Mouse (Mus musculus) hindbrain, postnatal 0 days (tissue): ENCODE data around the gene Zglp1. TPM values are rescaled to one million over a fixed set of nuclear protein-coding genes. Genes with fewer than 3 reads are reported as not detected.
A peak's percentile ranks its signal among the peaks of the same experiment; 100 is the strongest.

ENCODE experiments used
- ATAC-seq: fragments of 200-750 bp; cut with Nextera tagmentation; 2 replicates; pipeline ENCODE4 v1.8.0; 2017; ENCODE audit warnings: mild to moderate bottlenecking, moderate TSS enrichment, moderate library complexity
- DNase-seq: peaks from one replicate; pipeline ENCODE4 v3.0.0-alpha.2; 2015; ENCODE audit warnings: low spot score
- H3K27ac ChIP-seq: fragments of 300-500 bp; sonication (generic); 2 replicates; pipeline ENCODE4 v1.5.1; 2014; ENCODE audit warnings: mild to moderate bottlenecking
- H3K27me3 ChIP-seq: fragments of 300-500 bp; sonication (generic); 2 replicates; pipeline ENCODE4 v1.6.1; 2014; ENCODE audit warnings: low read length, mixed read lengths; ENCODE audit not compliant: insufficient read depth
- H3K36me3 ChIP-seq: fragments of 300-500 bp; sonication (generic); 2 replicates; pipeline ENCODE4 v1.6.1; 2014; ENCODE audit warnings: low read length, mixed read lengths; ENCODE audit not compliant: insufficient read depth
- H3K4me1 ChIP-seq: fragments of 300-500 bp; sonication (generic); 2 replicates; pipeline ENCODE4 v1.6.1; 2014; ENCODE audit warnings: antibody characterized with exemption, low read length, mixed read lengths; ENCODE audit not compliant: insufficient read depth
- H3K4me2 ChIP-seq: fragments of 300-500 bp; sonication (generic); 2 replicates; pipeline ENCODE4 v1.6.1; 2014; ENCODE audit warnings: low read depth, mild to moderate bottlenecking, low read length, moderate library complexity, mixed read lengths
- H3K4me3 ChIP-seq: fragments of 300-500 bp; sonication (generic); 2 replicates; pipeline ENCODE4 v1.5.1; 2014; ENCODE audit warnings: low read length
- H3K9ac ChIP-seq: fragments of 300-500 bp; sonication (generic); replicated peaks from 2 replicates; pipeline ENCODE4 v1.6.1; 2014; ENCODE audit warnings: mild to moderate bottlenecking, low read length, moderate library complexity, mixed read lengths
- H3K9me3 ChIP-seq: fragments of 300-500 bp; sonication (generic); 2 replicates; pipeline ENCODE4 v1.6.1; 2016; ENCODE audit warnings: low read length, mixed read lengths
- CTCF ChIP-seq: IDR thresholded peaks from 2 replicates; pipeline ENCODE4 v1.5.1; 2016; ENCODE audit warnings: antibody characterized with exemption, control low read depth, low read depth
- WGBS: fragments of 180-500 bp; shearing (Covaris S2); extraction: QIAGEN DNeasy Blood & Tissue Kit; methylation state at CpG from one replicate; pipeline ENCODE4 v1.1.7; 2014; 5-methylcytosine and 5-hydroxymethylcytosine counted together
- polyA plus RNA-seq: library from polyadenylated mRNA; unstranded; fragments of >200 nt; fragmentation: Nextera tagmentation; extraction: Ambion mirVana; gene quantifications from 2 replicates; pipeline ENCODE4 v1.2.1, GENCODE M21; 2015
- total RNA-seq: library from RNA; depleted of rRNA; stranded (reverse); fragments of >200 nt; gene quantifications from 2 replicates; pipeline ENCODE4 v1.2.3, GENCODE M21; 2014; rRNA removed

Zglp1 gene
- total RNA-seq (1.1 and 2.2 TPM in 2 replicates), polyA plus RNA-seq (0.16 TPM in 1 of 2 replicates, not detected in the other)

DNA sequence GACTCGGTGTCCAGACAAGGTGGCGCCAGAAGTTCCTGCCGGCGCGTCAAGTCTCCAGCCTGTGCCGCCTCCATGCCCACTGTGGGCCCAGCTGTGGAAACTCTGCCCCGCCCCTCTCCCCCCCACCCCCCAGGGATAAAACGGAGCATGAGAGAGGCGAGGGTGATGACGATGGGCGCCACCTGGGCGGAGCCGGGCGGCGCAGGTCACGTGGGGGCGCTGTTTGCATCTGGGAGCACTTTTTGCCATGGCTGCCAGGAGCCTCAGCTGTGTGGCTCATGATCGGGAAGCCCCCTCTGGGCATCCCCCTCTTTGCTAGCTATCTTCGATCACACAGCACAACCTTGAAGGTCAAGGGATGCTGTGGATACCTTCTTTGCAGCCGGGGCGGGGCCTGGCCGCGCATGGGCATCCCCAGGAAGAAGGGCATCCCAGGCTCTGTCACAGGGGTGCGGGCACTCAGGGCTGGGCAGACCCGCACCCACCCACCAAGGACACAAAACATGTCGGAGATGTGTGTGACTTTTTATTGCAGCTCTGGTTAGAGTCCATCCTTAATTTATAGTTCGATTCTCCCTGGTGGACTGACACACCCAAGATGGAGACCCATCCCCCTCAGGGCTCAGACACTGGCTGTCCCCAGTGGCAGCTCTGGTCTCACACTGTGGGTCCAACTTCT lies at the start of gene Zglp1:
Gene Zglp1, minus strand, starts transcription at position 88 of the 679 bp plus-strand sequence.
- DNase-seq (no peak), ATAC-seq (peak; percentile 28; the same call in 1 of the 2 replicates)
- WGBS: 92% methylated on average over 26 of the region's 27 CpGs
- 0 out of 2 replicates have a peak, but pooled peaks cover 4% of the 10 kb centered on the region for H3K4me1 ChIP-seq
- no peak within 1 kb of the TSS for H3K9ac ChIP-seq
- H3K27ac ChIP-seq: no peak within 1 kb of the TSS
- H3K4me2 ChIP-seq: no peak within 1 kb of the TSS
- H3K27me3 ChIP-seq: no peaks in the 10 kb centered on the region
- TF ChIP-seq CTCF: no peak
- no peak within 1 kb of the TSS for H3K4me3 ChIP-seq
- H3K9me3 ChIP-seq: no peaks in the 10 kb centered on the region
- H3K36me3 ChIP-seq: peaks cover 13% of the 10 kb centered on the region

DNA sequence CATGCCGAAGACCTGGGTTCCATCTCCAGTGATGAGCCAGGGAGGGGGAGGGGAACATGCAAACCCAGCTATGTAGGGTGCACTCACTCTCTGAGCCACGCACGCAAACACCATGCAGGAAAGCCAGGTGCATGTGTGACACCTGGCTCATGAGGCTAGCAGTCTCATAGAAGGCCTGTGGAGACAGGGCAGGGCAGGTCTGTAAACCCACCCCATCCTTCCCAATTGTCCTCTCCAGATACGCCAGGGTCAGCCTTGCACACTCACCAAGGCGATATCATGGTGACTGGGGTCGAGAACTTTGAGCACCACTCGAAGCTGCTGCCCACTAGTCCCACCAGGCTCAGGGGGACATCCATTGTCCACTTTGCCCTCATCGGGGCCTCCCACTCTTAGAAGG lies 48.2 kb upstream of the Zglp1 start:
- 90% methylated on average over 8 of the region's 8 CpGs for WGBS
- H3K4me1 ChIP-seq: no peaks in the 10 kb centered on the region
- H3K4me3 ChIP-seq: no peak overlapping the region
- H3K9ac ChIP-seq: no peak overlapping the region
- H3K27me3 ChIP-seq: no peaks in the 10 kb centered on the region
- ATAC-seq (no peak), DNase-seq (no peak)
- H3K9me3 ChIP-seq: no peaks in the 10 kb centered on the region
- TF ChIP-seq CTCF: no peak
- no peak overlapping the region for H3K27ac ChIP-seq
- H3K4me2 ChIP-seq: no peak overlapping the region
- no peaks in the 10 kb centered on the region for H3K36me3 ChIP-seq

DNA sequence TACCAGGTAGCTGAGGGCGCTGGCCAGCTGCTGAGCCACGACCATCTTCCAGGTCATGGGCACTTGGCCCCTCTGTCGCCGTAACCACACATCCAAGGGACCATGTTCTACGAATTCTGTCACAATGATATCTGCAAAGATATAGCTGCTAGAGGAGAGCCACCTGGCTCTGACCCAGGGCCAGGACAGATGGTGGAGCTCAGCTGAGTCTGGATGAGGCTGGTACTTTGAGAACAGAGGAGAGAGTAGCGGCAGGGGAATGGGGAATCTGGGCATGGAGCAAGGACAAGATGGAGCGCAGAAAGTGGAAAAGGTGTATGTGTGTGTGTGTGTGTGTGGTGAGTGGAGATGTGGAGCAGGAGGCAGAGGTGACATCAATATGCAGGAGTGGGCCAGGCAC lies 47.3 kb upstream of the Zglp1 start:
- Histone ChIP-seq H3K27me3 (no peaks in the 10 kb centered on the region), H3K9me3 (no peaks in the 10 kb centered on the region), H3K27ac (no peak overlapping the region), H3K36me3 (no peaks in the 10 kb centered on the region), H3K4me1 (no peaks in the 10 kb centered on the region), H3K4me3 (no peak overlapping the region), H3K9ac (no peak overlapping the region), H3K4me2 (no peak overlapping the region)
- no peak for TF ChIP-seq CTCF
- no peak for DNase-seq
- no peak for ATAC-seq
- 85% methylated on average over 7 of the region's 7 CpGs for WGBS

DNA sequence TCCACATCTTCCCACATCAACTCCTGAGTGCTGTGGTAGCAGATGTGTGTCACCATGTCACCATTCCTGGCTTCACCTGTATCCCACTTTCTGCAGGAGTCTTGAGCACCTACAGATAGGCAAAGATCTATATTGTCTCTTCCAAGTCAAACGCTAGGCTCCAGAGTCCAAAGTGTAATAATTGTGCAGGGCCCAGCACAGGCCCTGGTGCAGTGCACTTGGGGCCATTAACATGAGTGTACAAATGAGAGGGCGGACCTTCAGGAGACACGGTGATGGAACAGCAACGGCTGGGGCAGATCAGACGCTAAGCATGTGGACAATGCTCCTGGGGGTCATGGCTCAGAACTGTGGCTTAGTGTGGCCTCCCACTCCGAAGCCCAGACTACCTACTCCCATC lies 46.9 kb upstream of the Zglp1 start:
- no peak for ATAC-seq
- WGBS: 90% methylated on average over 6 of the region's 6 CpGs
- no peak for TF ChIP-seq CTCF
- H3K36me3 ChIP-seq: 0 out of 2 replicates have a peak, but pooled peaks cover 4% of the 10 kb centered on the region
- no peak overlapping the region for H3K9ac ChIP-seq
- no peak overlapping the region for H3K27ac ChIP-seq
- no peak for DNase-seq
- no peak overlapping the region for H3K4me2 ChIP-seq
- H3K4me3 ChIP-seq: no peak overlapping the region
- no peaks in the 10 kb centered on the region for H3K4me1 ChIP-seq
- H3K27me3 ChIP-seq: no peaks in the 10 kb centered on the region
- H3K9me3 ChIP-seq: no peaks in the 10 kb centered on the region

DNA sequence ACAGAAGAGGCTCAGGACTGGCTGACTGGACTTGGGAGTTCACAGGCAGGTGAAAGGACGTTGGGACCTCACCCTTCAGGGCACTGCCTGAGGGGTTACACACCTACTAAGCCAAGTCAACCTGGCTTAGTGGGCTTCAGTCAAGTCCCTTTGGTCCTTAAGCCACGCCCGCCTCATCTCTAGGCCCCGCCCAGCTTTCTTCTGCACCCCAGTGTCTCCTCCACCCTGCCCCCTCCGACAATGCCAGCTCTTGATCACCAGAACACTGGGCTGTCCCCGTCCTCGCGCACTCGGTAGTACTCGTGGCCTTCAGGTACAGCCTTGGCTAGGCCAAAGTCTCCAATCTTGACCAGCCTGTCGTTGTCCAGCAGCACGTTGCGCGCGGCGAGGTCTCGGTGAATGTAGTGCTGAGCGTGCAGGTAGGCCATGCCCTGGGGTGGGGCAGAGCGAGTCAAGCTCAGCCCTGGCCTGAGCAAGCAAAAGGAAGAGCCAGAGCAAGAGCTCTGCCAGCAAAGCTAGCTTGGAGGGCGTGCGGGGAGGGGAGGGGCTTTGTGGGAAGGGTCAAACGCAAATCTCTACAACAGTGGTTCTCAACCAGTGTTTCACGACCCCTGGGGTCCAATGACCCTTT lies 40.8 kb upstream of the Zglp1 start:
- no peak overlapping the region for H3K4me2 ChIP-seq
- H3K4me1 ChIP-seq: no peaks in the 10 kb centered on the region
- H3K27me3 ChIP-seq: no peaks in the 10 kb centered on the region
- ATAC-seq: no peak
- no peak overlapping the region for H3K4me3 ChIP-seq
- 0 out of 2 replicates have a peak, but pooled peaks cover 8% of the 10 kb centered on the region for H3K36me3 ChIP-seq
- DNase-seq: no peak
- WGBS: 45% methylated on average over 23 of the region's 23 CpGs
- H3K27ac ChIP-seq: no peak overlapping the region
- TF ChIP-seq CTCF: no peak
- no peak overlapping the region for H3K9ac ChIP-seq
- H3K9me3 ChIP-seq: no peaks in the 10 kb centered on the region

DNA sequence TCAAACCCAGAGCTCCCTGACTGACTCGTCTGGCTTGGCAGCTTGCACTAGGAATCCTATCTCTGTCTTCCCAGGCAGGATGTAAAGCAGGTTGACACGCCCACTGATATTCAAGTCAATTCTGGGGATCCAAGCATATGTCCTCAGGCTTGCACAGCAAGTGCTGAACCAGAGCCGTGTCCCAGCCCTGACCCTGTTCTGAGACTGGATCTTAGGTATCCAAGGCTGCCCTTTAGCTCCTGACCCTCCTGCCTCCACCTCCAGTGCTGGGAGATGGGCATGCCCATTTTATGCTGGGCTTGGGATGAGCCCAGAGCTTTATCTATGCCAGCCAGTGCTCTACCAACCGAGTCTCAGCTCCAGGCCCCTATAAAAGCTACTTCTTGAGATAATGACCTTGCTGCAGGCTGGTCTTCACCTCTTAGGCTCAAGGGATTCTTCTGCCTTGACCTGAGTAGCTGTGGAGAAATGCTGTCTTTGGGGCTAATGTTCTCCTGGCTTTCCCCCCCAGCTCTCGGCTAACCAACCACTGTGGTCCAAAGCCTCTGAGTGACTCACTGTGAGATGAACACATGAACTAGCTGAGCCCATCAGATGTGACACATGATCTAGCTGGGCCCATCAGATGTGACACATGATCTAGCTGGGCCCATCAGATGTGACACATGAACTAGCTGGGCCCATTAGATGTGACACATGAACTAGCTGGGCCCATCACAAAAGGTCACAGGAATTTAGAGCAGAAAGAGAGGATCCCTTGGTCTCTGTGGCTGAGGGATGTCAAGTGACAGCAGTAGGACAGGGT lies 39.1 kb upstream of the Zglp1 start:
- Histone ChIP-seq H3K4me1 (no peaks in the 10 kb centered on the region), H3K4me3 (no peak overlapping the region), H3K9ac (no peak overlapping the region), H3K27ac (no peak overlapping the region), H3K9me3 (no peaks in the 10 kb centered on the region), H3K4me2 (no peak overlapping the region), H3K36me3 (0 out of 2 replicates have a peak, but pooled peaks cover 8% of the 10 kb centered on the region), H3K27me3 (no peaks in the 10 kb centered on the region)
- WGBS: 82% methylated on average over 5 of the region's 5 CpGs
- no peak for TF ChIP-seq CTCF
- ATAC-seq (no peak), DNase-seq (no peak)
